ENCODE assay signal across 9 mouse cellular contexts in genomic region chr6:88242604-88243003, GRCm38 (mm10). TPM values are rescaled to one million over a fixed set of nuclear protein-coding genes. Genes with fewer than 3 reads are reported as not detected.
DNase-seq lines count a peak whose midpoint lies in the region; ATAC-seq lines count a peak whose summit lies in the region.
"Had no signal": no experiment of that assay in that cellular context is flagged by ENCODE, and none has a peak within 500 bp of the region (broad histone marks: within the 10 kb centered on the region; RNA-seq: fewer than 3 reads in every experiment).

No protein-coding gene starts in this region.

- H3K9ac ChIP-seq in hindbrain, embryonic 11.5 days (ENCODE audit: low read depth, low read length): no peak overlapping the region
- H3K9ac ChIP-seq in stomach, embryonic 14.5 days (replicated peaks; ENCODE audit: low read depth, low read length): no peak overlapping the region

- WGBS in hindbrain, embryonic 11.5 days: 2% methylated on average over 15 of the region's 15 CpGs
- 3% methylated on average over 15 of the region's 15 CpGs for WGBS in limb, embryonic 10.5 days
- 3% methylated on average over 15 of the region's 15 CpGs for WGBS in stomach, embryonic 14.5 days

- H3K4me3 ChIP-seq in hindbrain, embryonic 11.5 days (ENCODE audit: low read depth, low read length): no peak overlapping the region
- H3K4me3 ChIP-seq in limb, embryonic 10.5 days: no peak overlapping the region
- H3K4me3 ChIP-seq in stomach, embryonic 14.5 days (ENCODE audit: low read depth, low read length): no peak overlapping the region

- no peaks in the 10 kb centered on the region for H3K36me3 ChIP-seq in hindbrain, embryonic 11.5 days (ENCODE audit: control insufficient read depth, insufficient read depth, low read length)
- H3K36me3 ChIP-seq in limb, embryonic 10.5 days: no peaks in the 10 kb centered on the region
- H3K36me3 ChIP-seq in stomach, embryonic 14.5 days (ENCODE audit: control insufficient read depth, insufficient read depth, low read length): no peaks in the 10 kb centered on the region

- H3K4me1 ChIP-seq in hindbrain, embryonic 11.5 days (replicated peaks; ENCODE audit: control insufficient read depth, insufficient read depth, low read length): no peaks in the 10 kb centered on the region
- H3K4me1 ChIP-seq in limb, embryonic 10.5 days: peaks cover 33% of the 10 kb centered on the region
- no peaks in the 10 kb centered on the region for H3K4me1 ChIP-seq in stomach, embryonic 14.5 days (ENCODE audit: control insufficient read depth, insufficient read depth, low read length)

- H3K4me2 ChIP-seq in hindbrain, embryonic 11.5 days (replicated peaks; ENCODE audit: low read depth, low read length): no peak overlapping the region
- no peak overlapping the region for H3K4me2 ChIP-seq in stomach, embryonic 14.5 days (replicated peaks; ENCODE audit: low read depth, low read length)

- ATAC-seq in hindbrain, embryonic 11.5 days (ENCODE audit: low FRiP score): peak; percentile 73
- ATAC-seq in stomach, embryonic 14.5 days (ENCODE audit: insufficient number of reproducible peaks, insufficient read depth, low FRiP score, low read depth): peak; percentile 59; the same call in 1 of the 2 replicates

- H3K27me3 ChIP-seq in hindbrain, embryonic 11.5 days (ENCODE audit: control insufficient read depth, insufficient read depth, low read length): peaks cover 10% of the 10 kb centered on the region; the same call in 1 of the 2 replicates
- peaks cover 65% of the 10 kb centered on the region for H3K27me3 ChIP-seq in limb, embryonic 10.5 days (ENCODE audit: low read depth, poor library complexity, severe bottlenecking)
- no peaks in the 10 kb centered on the region for H3K27me3 ChIP-seq in stomach, embryonic 14.5 days (ENCODE audit: control insufficient read depth, insufficient read depth, low read length)

- peak; percentile 21 for DNase-seq in layer of hippocampus, adult 11-12 months (ENCODE audit: low spot score)
- DNase-seq in layer of hippocampus, adult 9-10 months (ENCODE audit: low spot score): no peak
- DNase-seq in cerebellum, postnatal 14 days: peak; percentile 65 to 72
- peak; percentile 63 for DNase-seq in gastrocnemius, adult 18-20 months (ENCODE audit: low spot score)
- peak; percentile 81 for DNase-seq in hindbrain, embryonic 11.5 days (ENCODE audit: low spot score)
- peak; percentile 80 for DNase-seq in limb, embryonic 10.5 days (ENCODE audit: low spot score)
- DNase-seq in mesoderm, embryonic 11.5 days (ENCODE audit: low read depth, low spot score): peak; percentile 74

- H3K9me3 ChIP-seq in hindbrain, embryonic 11.5 days (ENCODE audit: control insufficient read depth, low read length): no peaks in the 10 kb centered on the region
- H3K9me3 ChIP-seq in limb, embryonic 10.5 days (replicated peaks): no peaks in the 10 kb centered on the region
- H3K9me3 ChIP-seq in stomach, embryonic 14.5 days (ENCODE audit: control insufficient read depth, low read depth, low read length): no peaks in the 10 kb centered on the region

- no peak overlapping the region for H3K27ac ChIP-seq in hindbrain, embryonic 11.5 days (ENCODE audit: low read depth, low read length)
- no peak overlapping the region for H3K27ac ChIP-seq in limb, embryonic 10.5 days
- H3K27ac ChIP-seq in stomach, embryonic 14.5 days (ENCODE audit: low read length): no peak overlapping the region

RNA-seq across cellular contexts. Expression of gene Dnajb8, which starts 20.5 kb away (rescaled TPM):
- not detected for total RNA-seq in gastrocnemius, adult 18-20 months (2021)
- polyA plus RNA-seq in hindbrain, embryonic 11.5 days (2014; fragmentation: Nextera tagmentation; extraction: Ambion mirVana): not detected in 2 replicates
- not detected in 2 replicates for polyA plus RNA-seq in limb, embryonic 10.5 days (2016; fragmentation: Nextera tagmentation; extraction: Ambion mirVana)
- not detected in 2 replicates for polyA plus RNA-seq in stomach, embryonic 14.5 days (2014; fragmentation: Nextera tagmentation; extraction: Ambion mirVana)
- total RNA-seq: left cerebral cortex, postnatal 36 days had no signal

RNA-seq across cellular contexts. Expression of gene Gata2, which starts 48.9 kb away (rescaled TPM):
- total RNA-seq in gastrocnemius, adult 18-20 months (2021): 1 to 10 TPM; 5.7 to 6.6 TPM
- polyA plus RNA-seq in hindbrain, embryonic 11.5 days (2014; fragmentation: Nextera tagmentation; extraction: Ambion mirVana): 18.2 and 26.3 TPM in 2 replicates
- 6.8 and 9.0 TPM in 2 replicates for polyA plus RNA-seq in limb, embryonic 10.5 days (2016; fragmentation: Nextera tagmentation; extraction: Ambion mirVana)
- polyA plus RNA-seq in stomach, embryonic 14.5 days (2014; fragmentation: Nextera tagmentation; extraction: Ambion mirVana): 3.3 and 3.5 TPM in 2 replicates
